Mouse (Mus musculus) G1E (cell line): Measurements from ENCODE around the gene Dmrtc2.

ENCODE experiments used
- CTCF ChIP-seq: IDR thresholded peaks from 2 replicates; pipeline ENCODE4 v1.5.1; 2012; ENCODE audit warnings: low read depth, low read length, inconsistent platforms, mixed read lengths
- GATA1 ChIP-seq: IDR thresholded peaks from 2 replicates; pipeline ENCODE4 v1.6.1; 2012; ENCODE audit warnings: borderline replicate concordance, low read length, inconsistent platforms, mixed read lengths
- POLR2AphosphoS5 ChIP-seq: IDR thresholded peaks from 2 replicates; pipeline ENCODE4 v1.6.1; 2012; ENCODE audit warnings: low read depth, low read length, inconsistent platforms; ENCODE audit not compliant: insufficient replicate concordance
- TAL1 ChIP-seq: conservative IDR thresholded peaks from 2 replicates; pipeline ENCODE4 v1.6.1; 2012; ENCODE audit warnings: low read depth, low read length, inconsistent platforms, mixed read lengths

- TF ChIP-seq GATA1 = no peak
- no peak for TF ChIP-seq CTCF
- no peak for TF ChIP-seq POLR2AphosphoS5
- no peak for TF ChIP-seq TAL1
These were observed 7.9 kb upstream of the Dmrtc2 start, which contains the start of gene Gm9844 for GRCm38 (mm10) chr7:24861913-24862312.
